Mouse (Mus musculus) heart, postnatal 0 days (tissue): ENCODE results near the gene Dhtkd1. TPM values are rescaled to one million over a fixed set of nuclear protein-coding genes. Genes with fewer than 3 reads are reported as not detected.
A peak's percentile ranks its signal among the peaks of the same experiment; 100 is the strongest.

ENCODE experiments used
- ATAC-seq: fragments of 200-750 bp; cut with Nextera tagmentation; 2 replicates; pipeline ENCODE4 v1.8.0; 2017; ENCODE audit warnings: low read depth, moderate number of reproducible peaks, moderate library complexity; ENCODE audit not compliant: insufficient read depth
- DNase-seq: peaks from one replicate; pipeline ENCODE4 v3.0.0-alpha.2; 2016; ENCODE audit warnings: low spot score
- H3K27ac ChIP-seq: fragments of 300-500 bp; sonication (generic); 2 replicates; pipeline ENCODE4 v1.5.1; 2014; ENCODE audit warnings: low read depth, mild to moderate bottlenecking
- H3K27me3 ChIP-seq: fragments of 300-500 bp; sonication (generic); 2 replicates; pipeline ENCODE4 v1.6.1; 2014; ENCODE audit warnings: low read length, mixed read lengths; ENCODE audit not compliant: control insufficient read depth, insufficient read depth
- H3K36me3 ChIP-seq: fragments of 300-500 bp; sonication (generic); replicated peaks from 2 replicates; pipeline ENCODE4 v1.6.1; 2014; ENCODE audit warnings: low read length, mixed read lengths; ENCODE audit not compliant: control insufficient read depth, insufficient read depth
- H3K4me1 ChIP-seq: fragments of 300-500 bp; sonication (generic); 2 replicates; pipeline ENCODE4 v1.6.1; 2014; ENCODE audit warnings: antibody characterized with exemption; ENCODE audit not compliant: control insufficient read depth, insufficient read depth
- H3K4me2 ChIP-seq: fragments of 300-500 bp; sonication (generic); 2 replicates; pipeline ENCODE4 v1.6.1; 2014; ENCODE audit warnings: low read depth, mild to moderate bottlenecking, low read length, moderate library complexity
- H3K4me3 ChIP-seq: fragments of 300-500 bp; sonication (generic); 2 replicates; pipeline ENCODE4 v1.5.1; 2014; ENCODE audit warnings: low read depth, low read length
- H3K9ac ChIP-seq: fragments of 300-500 bp; sonication (generic); replicated peaks from 2 replicates; pipeline ENCODE4 v1.6.1; 2014; ENCODE audit warnings: low read depth, low read length, mixed read lengths
- H3K9me3 ChIP-seq: fragments of 300-500 bp; sonication (generic); replicated peaks from 2 replicates; pipeline ENCODE4 v1.6.1; 2016; ENCODE audit warnings: low read length; ENCODE audit not compliant: control insufficient read depth
- CTCF ChIP-seq: IDR thresholded peaks from 2 replicates; pipeline ENCODE4 v1.5.1; 2016; ENCODE audit warnings: antibody characterized with exemption, control low read depth, low read depth
- EP300 ChIP-seq: IDR thresholded peaks from 2 replicates; pipeline ENCODE4 v1.6.1; 2016; ENCODE audit warnings: antibody characterized with exemption, low read depth
- WGBS: fragments of 180-500 bp; shearing (Covaris S2); extraction: QIAGEN DNeasy Blood & Tissue Kit; methylation state at CpG from one replicate; pipeline ENCODE4 v1.1.7; 2014; 5-methylcytosine and 5-hydroxymethylcytosine counted together
- polyA plus RNA-seq: library from polyadenylated mRNA; unstranded; fragments of >200 nt; fragmentation: Nextera tagmentation; extraction: Ambion mirVana; gene quantifications from 2 replicates; pipeline ENCODE4 v1.2.1, GENCODE M21; 2015
- total RNA-seq: library from RNA; depleted of rRNA; stranded (reverse); fragments of >200 nt; gene quantifications from 2 replicates; pipeline ENCODE4 v1.2.3, GENCODE M21; 2014; ENCODE audit warnings: low replicate concordance

Dhtkd1 gene
- total and polyA plus RNA-seq, 2 experiments from 2014 or later, result 1.2 to 2.4 TPM

GRCm38 (mm10) chr2:5894296-5894695 lies 48.3 kb downstream of the Dhtkd1 start:
- Histone ChIP-seq H3K9ac (peak overlapping the region; percentile 87), H3K9me3 (no peaks in the 10 kb centered on the region), H3K36me3 (peaks cover 17% of the 10 kb centered on the region), H3K27me3 (no peaks in the 10 kb centered on the region), H3K4me2 (peak overlapping the region; percentile 75), H3K27ac (0 out of 2 replicates have a peak overlapping the region, but pooled peaks have one; percentile 2), H3K4me3 (peak overlapping the region; percentile 90), H3K4me1 (peaks cover 6% of the 10 kb centered on the region)
- TF ChIP-seq CTCF (no peak), EP300 (no peak)
- no peak for DNase-seq
- ATAC-seq, result no peak
- WGBS, result 64% methylated on average over 11 of the region's 11 CpGs

GRCm38 (mm10) chr2:5889412-5889811 lies 53.2 kb downstream of the Dhtkd1 start:
- no peak for ATAC-seq
- Histone ChIP-seq H3K9me3 (no peaks in the 10 kb centered on the region), H3K27ac (no peak overlapping the region), H3K4me2 (no peak overlapping the region), H3K36me3 (peaks cover 56% of the 10 kb centered on the region), H3K4me3 (no peak overlapping the region), H3K4me1 (peaks cover 4% of the 10 kb centered on the region), H3K9ac (no peak overlapping the region), H3K27me3 (no peaks in the 10 kb centered on the region)
- DNase-seq, result no peak
- TF ChIP-seq EP300, result no peak
- TF ChIP-seq CTCF, result no peak
- 74% methylated on average over 2 of the region's 2 CpGs for WGBS

- Histone ChIP-seq H3K27me3 (no peaks in the 10 kb centered on the region), H3K9ac (no peak overlapping the region), H3K9me3 (no peaks in the 10 kb centered on the region), H3K36me3 (peaks cover 58% of the 10 kb centered on the region), H3K4me2 (no peak overlapping the region), H3K4me1 (no peaks in the 10 kb centered on the region), H3K27ac (no peak overlapping the region), H3K4me3 (no peak overlapping the region)
- WGBS, result 62% methylated on average over 5 of the region's 5 CpGs
- TF ChIP-seq CTCF (no peak), EP300 (no peak)
- DNase-seq (no peak), ATAC-seq (no peak)
These were observed 53.7 kb downstream of the Dhtkd1 start for GRCm38 (mm10) chr2:5888865-5889264.

GRCm38 (mm10) chr2:5877446-5877845 lies 65.1 kb downstream of the Dhtkd1 start:
- no peak for DNase-seq
- peaks cover 76% of the 10 kb centered on the region for H3K36me3 ChIP-seq
- no peak overlapping the region for H3K4me2 ChIP-seq
- H3K9me3 ChIP-seq, result 0 out of 2 replicates have a peak, but pooled peaks cover 3% of the 10 kb centered on the region
- 76% methylated on average over 3 of the region's 3 CpGs for WGBS
- no peak overlapping the region for H3K9ac ChIP-seq
- H3K4me1 ChIP-seq, result no peaks in the 10 kb centered on the region
- no peak overlapping the region for H3K27ac ChIP-seq
- no peak for ATAC-seq
- H3K27me3 ChIP-seq, result no peaks in the 10 kb centered on the region
- no peak overlapping the region for H3K4me3 ChIP-seq
- TF ChIP-seq CTCF, result no peak
- no peak for TF ChIP-seq EP300

- no peak for DNase-seq
- H3K4me2 ChIP-seq, result no peak overlapping the region
- H3K9me3 ChIP-seq, result 0 out of 2 replicates have a peak, but pooled peaks cover 3% of the 10 kb centered on the region
- 81% methylated on average over 5 of the region's 5 CpGs for WGBS
- no peak for ATAC-seq
- no peak overlapping the region for H3K9ac ChIP-seq
- H3K4me1 ChIP-seq, result no peaks in the 10 kb centered on the region
- H3K27ac ChIP-seq, result no peak overlapping the region
- no peak overlapping the region for H3K4me3 ChIP-seq
- no peak for TF ChIP-seq CTCF
- no peak for TF ChIP-seq EP300
- peaks cover 57% of the 10 kb centered on the region for H3K36me3 ChIP-seq
- no peaks in the 10 kb centered on the region for H3K27me3 ChIP-seq
These were observed 72.8 kb downstream of the Dhtkd1 start for GRCm38 (mm10) chr2:5869746-5870145.

- no peak overlapping the region for H3K4me2 ChIP-seq
- H3K4me3 ChIP-seq, result no peak overlapping the region
- no peaks in the 10 kb centered on the region for H3K9me3 ChIP-seq
- ATAC-seq, result no peak
- peaks cover 53% of the 10 kb centered on the region for H3K36me3 ChIP-seq
- H3K4me1 ChIP-seq, result no peaks in the 10 kb centered on the region
- H3K27ac ChIP-seq, result no peak overlapping the region
- no peaks in the 10 kb centered on the region for H3K27me3 ChIP-seq
- WGBS, result 73% methylated on average over 2 of the region's 2 CpGs
- DNase-seq, result no peak
- H3K9ac ChIP-seq, result no peak overlapping the region
- TF ChIP-seq EP300 (no peak), CTCF (no peak)
These were observed 74.9 kb downstream of the Dhtkd1 start for GRCm38 (mm10) chr2:5867681-5868080.
